ENCODE assay signal across 8 mouse cellular contexts in the genomic region with DNA sequence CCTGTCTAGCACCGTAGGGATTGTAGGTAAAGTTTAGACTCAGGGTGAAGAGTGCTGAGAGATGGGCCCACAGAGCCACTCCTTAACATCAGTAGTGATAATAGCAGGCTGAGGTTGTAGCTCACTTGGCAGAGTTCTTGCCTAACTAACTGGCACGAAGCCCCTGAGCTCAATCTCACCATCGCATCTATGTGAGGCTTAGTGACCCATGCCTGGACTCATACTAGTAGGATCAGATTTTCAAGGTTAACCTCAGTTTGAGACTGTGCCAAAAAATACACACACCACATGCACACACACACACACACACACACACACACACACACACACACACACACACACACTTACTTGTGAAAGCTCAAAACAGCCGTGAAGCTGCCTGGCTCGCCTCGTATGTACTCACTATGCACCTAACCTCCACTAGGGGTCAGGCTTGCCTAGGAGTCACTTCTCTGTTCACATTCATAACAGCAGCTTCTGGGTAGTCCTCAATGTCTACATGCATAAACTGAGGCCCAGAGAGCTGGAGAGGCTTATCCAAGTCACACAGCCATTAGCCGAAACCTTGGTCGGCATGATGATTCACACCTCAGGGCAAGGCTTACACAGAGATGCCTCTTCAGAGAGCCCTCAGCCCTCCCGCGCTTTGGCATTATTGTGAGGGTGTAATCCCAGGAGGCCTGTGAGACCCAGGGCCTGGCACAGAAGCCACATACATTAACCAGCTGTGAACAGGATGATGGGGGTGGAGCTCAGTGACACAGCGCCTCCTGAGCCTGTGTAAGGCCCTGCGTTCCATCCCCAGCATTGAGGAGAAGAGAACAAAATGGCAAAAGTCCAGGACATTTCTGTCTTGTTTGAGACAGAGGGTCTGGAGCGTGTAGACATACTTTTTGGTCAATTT. TPM values are rescaled to one million over a fixed set of nuclear protein-coding genes. Genes with fewer than 3 reads are reported as not detected.
A peak's percentile ranks its signal among the peaks of the same experiment; 100 is the strongest.
DNase-seq lines count a peak whose midpoint lies in the region; ATAC-seq and TF ChIP-seq lines count a peak whose summit lies in the region.

No protein-coding gene starts in this region.

- 0 out of 2 replicates have a peak, but pooled peaks cover 3% of the 10 kb centered on the region for H3K4me1 ChIP-seq in heart, embryonic 15.5 days (replicated peaks)
- H3K4me1 ChIP-seq in spleen, adult 2 months (ENCODE audit: control insufficient read depth, insufficient read depth, insufficient read length): no peaks in the 10 kb centered on the region; the same call in 1 of the 2 replicates

- H3K36me3 ChIP-seq in heart, embryonic 15.5 days: no peaks in the 10 kb centered on the region
- no peaks in the 10 kb centered on the region for H3K36me3 ChIP-seq in spleen, adult 2 months (ENCODE audit: control insufficient read depth, insufficient read depth, low read length)

- H3K9me3 ChIP-seq in heart, embryonic 15.5 days (replicated peaks): no peaks in the 10 kb centered on the region

- no peak overlapping the region for H3K4me3 ChIP-seq in heart, embryonic 15.5 days
- H3K4me3 ChIP-seq in spleen, adult 2 months (ENCODE audit: extremely low read depth, insufficient read depth, insufficient read length): no peak overlapping the region

- WGBS in heart, embryonic 15.5 days: 55% methylated on average over 13 of the region's 13 CpGs
- 33% methylated on average over 13 of the region's 13 CpGs for WGBS in spleen, adult 2 months

- no peak for TF ChIP-seq POLR2A in spleen, adult 2 months (IDR thresholded peaks at IDR 0.05; ENCODE audit: low read depth, low read length)

- H3K27me3 ChIP-seq in heart, embryonic 15.5 days: 0 out of 2 replicates have a peak, but pooled peaks cover 4% of the 10 kb centered on the region
- H3K27me3 ChIP-seq in spleen, adult 2 months (ENCODE audit: control insufficient read depth, insufficient read depth, low read length): no peaks in the 10 kb centered on the region

- H3K9ac ChIP-seq in heart, embryonic 15.5 days: no peak overlapping the region

- DNase-seq in heart, adult 18-20 months: peak; percentile 61 to 71
- no peak for DNase-seq in heart, postnatal 25 days (ENCODE audit: low spot score)
- peak; percentile 88 for DNase-seq in MEL-GATA-1-ER (ENCODE audit: extremely low read depth, low read depth)
- peak; percentile 76 to 83 for DNase-seq in cerebellum, postnatal 10 days
- peak; percentile 42 for DNase-seq in layer of hippocampus, adult 9-10 months (ENCODE audit: low spot score)
- peak; percentile 59 for DNase-seq in lung, postnatal 25 days (ENCODE audit: low spot score)
- peak; percentile 58 to 62 for DNase-seq in spleen, adult 2 months (ENCODE audit: low read depth in 1 of 2, low spot score in 2 of 2)

- intact Hi-C loops in heart, postnatal 25 days (cut with DNase I): no loop called here

- H3K4me2 ChIP-seq in heart, embryonic 15.5 days: no peak overlapping the region

- peak; percentile 70; the same call in 1 of the 2 replicates for TF ChIP-seq CTCF in spleen, adult 2 months (IDR thresholded peaks at IDR 0.05; ENCODE audit: extremely low read depth, insufficient read depth, insufficient read length, insufficient replicate concordance)

- no peak overlapping the region for H3K27ac ChIP-seq in heart, embryonic 15.5 days
- no peak overlapping the region for H3K27ac ChIP-seq in spleen, adult 2 months (ENCODE audit: insufficient read depth, low read length)

- peak; percentile 47 for ATAC-seq in heart, embryonic 15.5 days (replicated peaks; ENCODE audit: insufficient number of reproducible peaks, insufficient read depth, low FRiP score, low read depth)

RNA-seq across cellular contexts. Expression of a gene that starts 13.4 kb away (rescaled TPM):
- 10 to 100 TPM; 49.7 to 58.1 TPM for total RNA-seq in heart, adult 18-20 months (2021)
- total RNA-seq in heart, postnatal 25 days (2021): 10 to 100 TPM; 53.1 to 58.1 TPM
- polyA plus RNA-seq in heart, embryonic 15.5 days (2015; fragmentation: Nextera tagmentation; extraction: Ambion mirVana): 32.1 and 44.9 TPM in 2 replicates
- polyA plus RNA-seq in spleen, adult 2 months (2012; rRNA removed): 79.7 and 92.9 TPM in 2 replicates

RNA-seq across cellular contexts. Expression of a gene that starts 25.4 kb away (rescaled TPM):
- total RNA-seq in heart, adult 18-20 months (2021): not detected
- not detected for total RNA-seq in heart, postnatal 25 days (2021)
- polyA plus RNA-seq in heart, embryonic 15.5 days (2015; fragmentation: Nextera tagmentation; extraction: Ambion mirVana): 0.13 and 0.60 TPM in 2 replicates
- polyA plus RNA-seq in spleen, adult 2 months (2012; rRNA removed): 0.92 and 1.1 TPM in 2 replicates
